Mouse (Mus musculus) cerebellum, adult (tissue): Measurements from ENCODE around the gene Ano10.

Experiments
- ATAC-seq: cut with Nextera tagmentation; 2 replicates; pipeline ENCODE4 v1.9.2; 2017; ENCODE audit warnings: mild to moderate bottlenecking, moderate library complexity, mixed read lengths; ENCODE audit not compliant: insufficient number of reproducible peaks, low FRiP score, low TSS enrichment

Ano10 gene

DNA sequence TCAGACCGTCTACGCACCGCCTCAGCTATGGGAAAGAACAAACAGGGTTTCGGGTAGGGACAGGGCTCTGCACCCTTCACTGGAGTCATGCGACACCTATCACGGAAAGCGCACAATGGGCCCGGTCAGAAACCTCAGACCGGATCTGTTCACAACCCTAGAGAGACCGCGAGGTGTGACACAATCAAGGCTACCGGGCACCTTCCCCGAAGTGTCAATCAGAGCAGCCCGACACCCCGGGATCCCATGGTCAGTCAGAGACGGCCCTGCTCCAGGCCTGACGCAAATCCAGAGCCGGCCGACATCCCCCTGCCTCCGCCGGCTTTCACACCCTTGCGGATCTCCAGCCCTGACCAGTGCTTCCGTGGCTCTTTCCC is 370 bp downstream of the Ano10 start:
- peak; percentile 77 for ATAC-seq

- ATAC-seq, result no peak
These were observed 4.0 kb downstream of the Ano10 start for GRCm38 (mm10) chr9:122290192-122290591.

DNA sequence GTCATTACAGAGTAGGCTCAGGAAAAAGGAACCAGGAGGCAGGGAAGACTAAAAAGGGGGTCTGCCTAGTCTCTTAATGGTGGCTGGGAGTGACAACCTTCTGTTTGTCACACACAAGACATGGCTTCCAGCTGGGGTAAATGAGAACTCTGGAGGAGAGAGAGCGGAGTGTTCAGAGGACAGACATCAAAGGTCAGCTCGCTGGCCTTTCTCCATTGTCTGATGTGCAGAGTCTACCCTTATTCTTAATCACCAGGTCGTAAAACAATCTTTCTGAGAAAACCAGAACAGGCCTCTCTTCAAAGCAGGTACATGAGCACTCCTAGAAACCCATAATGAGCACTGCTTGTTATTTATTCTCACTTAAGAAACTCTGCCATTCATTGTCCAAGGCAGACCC is 5.8 kb downstream of the Ano10 start:
- no peak for ATAC-seq

GRCm38 (mm10) chr9:122287526-122287925 is 6.7 kb downstream of the Ano10 start:
- ATAC-seq, result no peak

GRCm38 (mm10) chr9:122285833-122286310 is 8.4 kb downstream of the Ano10 start:
- ATAC-seq, result no peak

- ATAC-seq, result no peak
These were observed 8.9 kb downstream of the Ano10 start for GRCm38 (mm10) chr9:122285146-122285832.

DNA sequence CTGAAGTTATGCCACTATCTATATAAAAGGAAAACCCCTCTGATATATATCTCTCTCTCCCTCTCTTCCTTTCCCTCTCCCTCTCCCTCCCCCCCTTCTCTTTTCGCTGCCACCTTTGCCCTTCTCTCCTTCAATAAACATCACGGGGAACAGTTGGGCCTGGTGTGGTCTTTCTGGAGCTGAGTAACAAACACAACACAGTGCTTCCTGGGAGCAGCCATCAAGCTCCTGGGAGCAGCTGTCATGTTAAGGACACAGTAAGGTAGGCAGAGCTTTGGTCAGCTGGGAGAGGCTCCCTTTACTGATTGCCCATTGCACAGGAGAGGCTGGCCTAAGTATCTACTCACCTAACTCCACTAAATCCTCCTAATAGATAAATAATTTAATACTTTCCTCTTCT is 9.5 kb downstream of the Ano10 start:
- ATAC-seq, result no peak

GRCm38 (mm10) chr9:122281004-122281403 is 13.2 kb downstream of the Ano10 start:
- ATAC-seq, result no peak

- ATAC-seq, result no peak
These were observed 17.6 kb downstream of the Ano10 start for GRCm38 (mm10) chr9:122276665-122277064.

DNA sequence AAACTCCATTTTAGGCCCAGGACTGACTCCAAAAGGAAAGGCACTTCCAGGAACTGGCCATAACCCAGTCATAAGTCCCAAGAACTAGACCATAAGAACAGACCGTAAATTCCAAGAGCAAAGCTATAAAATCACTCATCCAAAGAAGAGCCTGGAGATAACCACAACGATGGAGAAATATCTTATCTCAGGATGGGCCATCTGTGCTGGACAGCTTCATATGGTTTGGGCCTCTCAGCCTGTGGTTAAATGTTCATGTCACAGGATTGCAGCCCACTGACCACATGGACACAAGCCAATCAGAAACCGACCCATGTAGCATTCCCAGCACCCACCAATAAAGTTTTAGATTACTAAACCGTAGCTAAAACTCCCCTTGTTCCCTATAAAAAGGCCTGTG is 18.1 kb downstream of the Ano10 start:
- ATAC-seq, result no peak

DNA sequence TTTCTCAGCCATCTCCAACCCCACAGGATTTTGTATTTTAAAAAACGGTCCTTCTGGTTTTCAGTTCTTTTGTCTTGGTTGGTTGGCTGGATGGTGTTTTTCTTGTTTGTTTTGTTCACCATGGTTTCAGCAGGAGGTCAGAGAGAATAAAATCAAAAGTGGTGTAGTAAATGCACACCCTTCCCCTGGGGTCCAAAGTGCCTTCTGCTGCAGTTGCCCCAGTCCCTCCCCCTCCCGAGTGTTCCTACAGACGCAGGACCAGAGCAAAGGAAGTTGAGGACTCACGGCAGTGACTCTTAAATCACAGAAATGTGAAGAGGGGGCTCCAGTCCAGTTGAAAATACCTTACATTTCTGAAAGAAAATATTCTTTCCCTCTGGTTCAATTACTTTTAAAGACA is 19.9 kb downstream of the Ano10 start:
- no peak for ATAC-seq

GRCm38 (mm10) chr9:122273879-122274278 is 20.3 kb downstream of the Ano10 start:
- no peak for ATAC-seq

- ATAC-seq, result no peak
These were observed 22.4 kb downstream of the Ano10 start for GRCm38 (mm10) chr9:122271866-122272265.

DNA sequence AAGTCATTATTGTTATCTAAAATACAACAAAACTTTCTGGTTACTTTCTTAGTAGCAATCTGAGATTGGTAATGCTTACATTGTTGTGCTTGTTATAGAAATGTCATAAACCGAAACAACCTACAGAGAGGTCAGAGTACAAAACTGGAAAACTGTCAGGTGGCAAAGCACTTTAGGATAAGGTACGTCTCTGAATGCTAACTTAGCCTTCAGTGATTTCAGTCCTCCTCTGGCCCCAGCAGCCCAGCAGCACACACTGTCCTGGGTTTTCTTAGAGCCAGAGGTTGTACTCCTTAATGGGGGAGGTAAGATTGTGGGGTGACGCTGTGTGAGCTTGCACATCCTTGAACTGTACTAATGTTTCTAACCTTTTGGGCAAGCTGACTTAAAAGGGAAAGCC is 22.9 kb downstream of the Ano10 start:
- ATAC-seq, result no peak

- ATAC-seq, result no peak
These were observed 23.3 kb downstream of the Ano10 start for GRCm38 (mm10) chr9:122270913-122271312.

DNA sequence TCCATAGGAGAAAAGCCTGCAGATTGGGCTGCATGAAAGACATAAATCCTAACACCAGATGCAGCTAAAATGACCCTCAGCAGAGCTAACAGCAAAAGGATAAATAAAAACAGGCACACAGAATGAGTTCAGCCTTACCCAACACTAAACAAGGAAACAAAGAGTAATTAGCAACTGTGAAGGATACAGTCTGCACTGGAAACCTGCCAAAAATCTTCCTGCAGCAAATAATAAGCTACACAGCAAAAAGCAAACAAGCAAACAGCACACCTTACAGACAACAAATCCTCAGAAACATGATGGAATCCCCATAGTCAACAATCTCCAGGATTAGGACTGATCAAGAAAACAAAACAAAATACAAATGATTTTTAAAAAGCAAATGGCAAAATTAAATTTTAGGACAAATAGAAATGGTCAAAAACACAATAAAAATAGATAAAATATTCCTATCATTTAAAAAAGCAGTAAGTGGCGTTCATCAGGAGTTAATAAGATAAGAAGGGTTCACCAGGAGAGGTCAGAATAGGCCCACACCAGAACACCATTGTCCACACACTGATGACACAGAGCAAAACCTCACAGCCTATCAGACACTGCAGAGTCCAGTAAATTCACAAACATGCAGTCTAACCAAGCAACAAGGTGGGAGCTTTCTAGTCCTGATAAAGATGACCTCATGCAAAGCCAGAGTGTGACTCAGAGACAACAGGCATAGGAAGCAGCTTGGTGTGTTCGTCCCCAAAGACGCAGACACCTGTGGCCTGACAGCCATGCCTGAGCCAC is 24.8 kb downstream of the Ano10 start:
- no peak for ATAC-seq

DNA sequence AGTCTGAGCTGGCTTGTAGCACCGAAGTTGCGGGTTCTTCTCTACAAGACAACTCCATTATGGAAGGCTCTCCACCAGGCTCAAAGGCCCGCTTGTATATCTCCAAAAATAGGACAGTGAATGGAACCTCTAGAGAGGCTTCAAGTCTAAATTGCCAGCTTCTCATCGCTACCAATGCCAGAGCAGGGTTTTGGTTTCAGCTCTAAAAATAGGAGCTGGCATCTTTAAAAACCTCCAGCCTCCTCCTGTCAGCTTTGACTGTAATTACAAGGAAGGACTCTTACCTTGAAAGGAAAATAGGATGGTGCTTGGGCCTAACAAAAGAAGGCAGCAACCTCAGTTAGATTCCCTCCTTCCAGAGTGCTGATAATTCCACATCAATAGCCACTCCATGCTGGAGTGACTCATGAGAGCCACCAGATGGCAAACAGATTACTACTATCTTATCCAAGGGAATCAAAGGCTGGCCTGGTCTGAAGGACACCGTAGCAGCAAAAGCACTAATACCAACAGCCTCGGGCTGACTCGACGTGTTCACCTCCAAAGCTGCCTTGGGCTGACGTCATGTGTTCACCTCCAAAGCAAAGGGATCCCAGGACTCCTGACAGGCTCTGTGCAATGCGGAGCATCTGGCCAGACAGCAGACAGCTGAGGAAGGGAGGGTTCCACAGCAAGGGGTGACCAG is 28.6 kb downstream of the Ano10 start:
- ATAC-seq, result no peak

GRCm38 (mm10) chr9:122263140-122263539 is 31.1 kb downstream of the Ano10 start:
- ATAC-seq, result no peak

DNA sequence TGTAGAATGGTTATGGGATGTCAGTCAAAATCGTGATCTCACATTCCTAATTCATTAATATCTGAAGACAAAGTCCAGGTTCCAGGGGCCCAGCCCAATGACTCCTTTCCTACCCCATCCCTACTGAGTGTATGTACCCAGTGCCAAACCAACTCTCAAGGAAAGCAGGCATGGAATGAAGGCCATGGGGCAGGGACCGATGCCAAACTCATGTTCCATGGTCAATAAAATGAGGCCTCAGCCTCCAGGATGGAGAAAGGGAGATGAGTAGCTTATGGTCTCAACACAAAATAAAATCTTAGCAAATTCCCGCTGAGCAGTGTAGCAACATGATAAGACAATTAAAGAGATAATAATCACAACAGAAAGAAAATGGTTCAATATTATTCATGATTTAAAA is 39.8 kb downstream of the Ano10 start:
- ATAC-seq, result no peak

DNA sequence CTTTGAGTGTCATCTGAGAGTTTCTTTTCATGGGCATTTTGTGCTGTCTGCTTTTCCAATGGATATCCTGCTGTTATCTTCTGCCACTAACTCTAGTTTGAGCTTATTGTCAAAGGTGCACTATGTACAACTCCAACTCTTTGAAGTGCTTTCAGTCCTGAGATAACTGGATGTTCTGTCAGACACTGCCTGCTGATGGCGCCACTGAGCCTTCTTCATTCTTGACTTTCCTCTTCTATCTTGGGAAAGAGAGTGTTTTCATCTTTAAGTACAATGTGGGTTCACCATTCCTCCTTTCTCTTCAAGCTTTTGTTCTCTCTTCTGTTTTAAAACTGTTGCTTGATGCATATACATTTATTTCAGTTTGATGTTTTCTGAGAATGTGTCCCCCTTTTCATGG is 42.1 kb downstream of the Ano10 start:
- ATAC-seq, result no peak

GRCm38 (mm10) chr9:122248168-122248567 is 46.1 kb downstream of the Ano10 start:
- ATAC-seq, result peak; percentile 66
